Mouse (Mus musculus) midbrain, embryonic 14.5 days (tissue): ENCODE results near the gene Fam49a. TPM values are rescaled to one million over a fixed set of nuclear protein-coding genes. Genes with fewer than 3 reads are reported as not detected.
"Not testable (repeated sequence)": the region's sequence is repeated elsewhere in the genome, so short reads cannot be mapped to it uniquely, and the experiment has no call there.

Source experiments
- ATAC-seq: fragments of 200-750 bp; cut with Nextera tagmentation; 2 replicates; pipeline ENCODE4 v1.8.0; 2017; ENCODE audit warnings: moderate number of reproducible peaks, moderate library complexity; ENCODE audit not compliant: low FRiP score, low TSS enrichment
- DNase-seq: peaks from one replicate; pipeline ENCODE4 v3.0.0-alpha.2; 2015
- H3K27ac ChIP-seq: fragments of 300-500 bp; sonication (generic); replicated peaks from 2 replicates; pipeline ENCODE4 v1.5.1; 2014; ENCODE audit warnings: mild to moderate bottlenecking, low read depth, low read length, moderate library complexity
- H3K27me3 ChIP-seq: fragments of 300-500 bp; sonication (generic); 2 replicates; pipeline ENCODE4 v1.6.1; 2014; ENCODE audit warnings: low read length, control low read depth, mixed read lengths; ENCODE audit not compliant: control insufficient read depth, insufficient read depth
- H3K36me3 ChIP-seq: fragments of 300-500 bp; sonication (generic); 2 replicates; pipeline ENCODE4 v1.6.1; 2014; ENCODE audit warnings: low read length, control low read depth; ENCODE audit not compliant: control insufficient read depth, insufficient read depth
- H3K4me1 ChIP-seq: fragments of 300-500 bp; sonication (generic); 2 replicates; pipeline ENCODE4 v1.6.1; 2014; ENCODE audit warnings: mild to moderate bottlenecking, antibody characterized with exemption, low read length, control low read depth; ENCODE audit not compliant: control insufficient read depth, insufficient read depth
- H3K4me2 ChIP-seq: fragments of 300-500 bp; sonication (generic); 2 replicates; pipeline ENCODE4 v1.6.1; 2014; ENCODE audit warnings: mild to moderate bottlenecking, low read length, moderate library complexity
- H3K4me3 ChIP-seq: fragments of 300-500 bp; sonication (generic); replicated peaks from 2 replicates; pipeline ENCODE4 v1.5.1; 2014; ENCODE audit warnings: low read depth, low read length
- H3K9ac ChIP-seq: fragments of 300-500 bp; sonication (generic); replicated peaks from 2 replicates; pipeline ENCODE4 v1.6.1; 2014; ENCODE audit warnings: mild to moderate bottlenecking, low read length, moderate library complexity
- H3K9me3 ChIP-seq: fragments of 300-500 bp; sonication (generic); 2 replicates; pipeline ENCODE4 v1.6.1; 2016; ENCODE audit warnings: low read length, control low read depth, mixed read lengths; ENCODE audit not compliant: control insufficient read depth
- WGBS: fragments of 180-500 bp; shearing (Covaris S2); extraction: QIAGEN DNeasy Blood & Tissue Kit; methylation state at CpG from one replicate; pipeline ENCODE4 v1.1.7; 2014; 5-methylcytosine and 5-hydroxymethylcytosine counted together
- polyA plus RNA-seq: library from polyadenylated mRNA; unstranded; fragments of >200 nt; fragmentation: Nextera tagmentation; extraction: Ambion mirVana; gene quantifications from 2 replicates; pipeline ENCODE4 v1.2.1, GENCODE M21; 2014

Gene Fam49a
- polyA plus RNA-seq, 1 experiment from 2014 or later: 57.0 TPM

- WGBS: 7% methylated on average over 18 of the region's 18 CpGs
- ATAC-seq: peak; percentile 89
- Histone ChIP-seq H3K9ac (peak overlapping the region; percentile 38), H3K9me3 (no peaks in the 10 kb centered on the region), H3K4me1 (no peaks in the 10 kb centered on the region), H3K4me3 (peak overlapping the region; percentile 11), H3K27ac (peak overlapping the region; percentile 80), H3K36me3 (no peaks in the 10 kb centered on the region), H3K4me2 (peak overlapping the region; percentile 45), H3K27me3 (no peaks in the 10 kb centered on the region)
- DNase-seq: peak; percentile 96
Measured at GRCm38 (mm10) chr12:12323616-12324223, 61.8 kb downstream of the Fam49a start.

- H3K4me3 ChIP-seq, DNase-seq, H3K36me3 ChIP-seq, H3K4me1 ChIP-seq, H3K9me3 ChIP-seq, ATAC-seq, H3K27me3 ChIP-seq: not testable (repeated sequence)
- Histone ChIP-seq H3K9ac (peak overlapping the region; percentile 38; the same call in 1 of the 2 replicates), H3K4me2 (peak overlapping the region; percentile 45), H3K27ac (peak overlapping the region; percentile 80)
- 87% methylated on average over 18 of the region's 22 CpGs for WGBS
Measured at GRCm38 (mm10) chr12:12324266-12324665, 62.3 kb downstream of the Fam49a start.

GRCm38 (mm10) chr12:12333526-12334310, 71.8 kb downstream of the Fam49a start:
- H3K4me3 ChIP-seq: no peak overlapping the region
- H3K9ac ChIP-seq: no peak overlapping the region
- no peak for ATAC-seq
- H3K4me2 ChIP-seq: no peak overlapping the region
- H3K4me1 ChIP-seq: no peaks in the 10 kb centered on the region
- WGBS: 93% methylated on average over 11 of the region's 11 CpGs
- H3K9me3 ChIP-seq: no peaks in the 10 kb centered on the region
- no peaks in the 10 kb centered on the region for H3K27me3 ChIP-seq
- no peaks in the 10 kb centered on the region for H3K36me3 ChIP-seq
- DNase-seq: no peak
- H3K27ac ChIP-seq: no peak overlapping the region

DNA sequence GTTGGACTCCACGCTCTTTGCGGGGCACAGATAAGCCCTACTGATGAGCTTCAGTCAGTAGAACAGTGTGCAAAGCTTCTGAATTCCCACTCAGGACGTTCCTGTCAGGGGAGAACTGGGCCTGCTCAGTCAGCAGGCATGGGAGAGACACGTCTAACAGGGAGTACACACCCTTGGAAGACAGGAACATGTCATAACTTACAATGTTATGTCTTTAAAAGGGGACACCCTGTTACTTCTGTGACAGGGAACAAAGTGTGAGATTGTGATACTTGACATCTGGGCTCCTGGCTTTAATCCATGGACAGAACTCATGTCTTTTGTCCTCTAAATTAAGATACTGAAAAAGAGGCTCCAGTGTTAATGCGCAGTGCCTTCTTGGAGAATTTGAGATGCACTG, 72.5 kb downstream of the Fam49a start:
- H3K9me3 ChIP-seq: no peaks in the 10 kb centered on the region
- ATAC-seq: no peak
- H3K4me1 ChIP-seq: no peaks in the 10 kb centered on the region
- H3K9ac ChIP-seq: no peak overlapping the region
- no peak overlapping the region for H3K27ac ChIP-seq
- H3K4me2 ChIP-seq: no peak overlapping the region
- WGBS: 86% methylated on average over 5 of the region's 5 CpGs
- DNase-seq: no peak
- no peak overlapping the region for H3K4me3 ChIP-seq
- H3K27me3 ChIP-seq: no peaks in the 10 kb centered on the region
- no peaks in the 10 kb centered on the region for H3K36me3 ChIP-seq

- H3K36me3 ChIP-seq: no peaks in the 10 kb centered on the region
- H3K4me3 ChIP-seq: no peak overlapping the region
- H3K27ac ChIP-seq: no peak overlapping the region
- no peak overlapping the region for H3K9ac ChIP-seq
- WGBS: 94% methylated on average over 7 of the region's 7 CpGs
- H3K9me3 ChIP-seq: no peaks in the 10 kb centered on the region
- no peaks in the 10 kb centered on the region for H3K4me1 ChIP-seq
- no peaks in the 10 kb centered on the region for H3K27me3 ChIP-seq
- no peak overlapping the region for H3K4me2 ChIP-seq
- DNase-seq (no peak), ATAC-seq (no peak)
Measured at GRCm38 (mm10) chr12:12335566-12335965, 73.6 kb downstream of the Fam49a start.

DNA sequence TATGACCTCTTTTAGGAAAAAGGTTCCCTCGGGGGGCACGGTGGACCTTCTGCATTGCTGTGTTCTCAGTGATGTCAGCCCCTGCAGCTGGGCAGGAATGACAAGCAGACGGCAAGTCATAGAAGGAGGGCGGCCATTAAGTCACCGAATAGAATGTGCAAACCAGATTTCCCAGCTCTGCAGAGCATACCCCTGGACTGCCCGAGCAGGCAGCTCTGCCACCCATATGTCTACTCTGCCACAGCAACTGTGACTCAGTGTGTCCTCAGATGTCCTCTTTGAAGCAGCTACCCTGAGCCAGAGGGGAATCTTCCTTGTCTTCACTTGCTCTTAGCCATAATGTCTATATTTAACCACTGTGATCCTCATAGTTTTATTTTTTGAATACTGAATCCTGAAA, 75.4 kb downstream of the Fam49a start:
- H3K36me3 ChIP-seq: no peaks in the 10 kb centered on the region
- no peaks in the 10 kb centered on the region for H3K9me3 ChIP-seq
- no peak for ATAC-seq
- H3K4me1 ChIP-seq: no peaks in the 10 kb centered on the region
- H3K27ac ChIP-seq: no peak overlapping the region
- WGBS: 95% methylated on average over 6 of the region's 6 CpGs
- no peaks in the 10 kb centered on the region for H3K27me3 ChIP-seq
- no peak overlapping the region for H3K9ac ChIP-seq
- H3K4me2 ChIP-seq: no peak overlapping the region
- H3K4me3 ChIP-seq: no peak overlapping the region
- no peak for DNase-seq

- H3K27me3 ChIP-seq: no peaks in the 10 kb centered on the region
- H3K9me3 ChIP-seq: no peaks in the 10 kb centered on the region
- ATAC-seq (no peak), DNase-seq (no peak)
- 94% methylated on average over 2 of the region's 2 CpGs for WGBS
- no peaks in the 10 kb centered on the region for H3K4me1 ChIP-seq
- no peak overlapping the region for H3K9ac ChIP-seq
- no peak overlapping the region for H3K4me2 ChIP-seq
- H3K27ac ChIP-seq: no peak overlapping the region
- no peak overlapping the region for H3K4me3 ChIP-seq
- H3K36me3 ChIP-seq: no peaks in the 10 kb centered on the region
Measured at GRCm38 (mm10) chr12:12343320-12343719, 81.4 kb downstream of the Fam49a start.

DNA sequence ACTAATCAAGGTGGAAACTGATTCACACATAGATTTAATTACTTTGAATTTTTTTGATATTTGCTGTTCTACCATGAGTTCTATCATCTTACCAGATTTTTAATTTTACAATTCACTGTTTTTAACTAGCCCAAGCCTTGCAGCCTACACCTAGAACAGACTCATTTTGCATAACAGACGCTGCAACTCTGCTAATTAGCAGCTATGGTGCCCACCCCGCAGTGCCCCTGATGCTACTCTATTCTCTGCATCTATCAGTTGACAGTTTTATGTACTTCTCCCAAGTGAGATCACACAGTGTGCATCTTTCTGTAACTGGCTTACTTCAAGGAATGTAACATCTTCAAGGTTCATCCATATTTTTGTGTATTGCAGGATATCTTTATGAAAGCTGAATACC, 86.7 kb downstream of the Fam49a start:
- Histone ChIP-seq H3K27ac (no peak overlapping the region), H3K36me3 (no peaks in the 10 kb centered on the region), H3K4me2 (no peak overlapping the region), H3K9me3 (no peaks in the 10 kb centered on the region), H3K4me3 (no peak overlapping the region), H3K4me1 (no peaks in the 10 kb centered on the region), H3K27me3 (no peaks in the 10 kb centered on the region), H3K9ac (no peak overlapping the region)
- WGBS: 84% methylated on average over 2 of the region's 2 CpGs
- DNase-seq: no peak
- ATAC-seq: no peak
